Mouse (Mus musculus) cerebellum, adult 2 months (tissue): ENCODE results near the gene Lsm14a.

Experiments used
- CTCF ChIP-seq: fragments of 200-500 bp; IDR thresholded peaks from 2 replicates; pipeline ENCODE4 v1.5.1; 2011; ENCODE audit warnings: low read depth, mild to moderate bottlenecking, control low read depth, low read length, moderate library complexity, borderline replicate concordance; ENCODE audit not compliant: insufficient read depth
- POLR2A ChIP-seq: fragments of 200-500 bp; IDR thresholded peaks from 2 replicates; pipeline ENCODE4 v1.6.1; 2011; ENCODE audit warnings: low read length, control low read depth, borderline replicate concordance; ENCODE audit not compliant: insufficient read depth

- TF ChIP-seq CTCF, result no peak
- TF ChIP-seq POLR2A, result no peak
Observed at GRCm38 (mm10) chr7:34398831-34399230, 5.7 kb upstream of the Lsm14a start.
